Mouse (Mus musculus): ENCODE results near the gene Ids. TPM values are rescaled to one million over a fixed set of nuclear protein-coding genes. Genes with fewer than 3 reads are reported as not detected.

The Ids gene
- total and polyA plus RNA-seq, 2 experiments from 2014 or later = 2.0 to 16.7 TPM

- TF ChIP-seq EP300 (IDR thresholded peaks at IDR 0.05; ENCODE audit: low read depth) (no peak), CTCF (IDR thresholded peaks at IDR 0.05; ENCODE audit: low read depth) (no peak)
- WGBS = 80% methylated on average over 1 of the region's 1 CpGs
- H3K4me1 ChIP-seq (ENCODE audit: control insufficient read depth, insufficient read depth) = no peaks in the 10 kb centered on the region
- no peak for DNase-seq (ENCODE audit: low spot score)
- no peaks in the 10 kb centered on the region for H3K27me3 ChIP-seq (ENCODE audit: control insufficient read depth, insufficient read depth, low read length)
- H3K9me3 ChIP-seq (replicated peaks; ENCODE audit: control insufficient read depth, low read length) = no peaks in the 10 kb centered on the region
- H3K4me2 ChIP-seq (ENCODE audit: low read depth, low read length) = peak overlapping the region; percentile 60
- no peak overlapping the region; the same call in 1 of the 2 replicates for H3K9ac ChIP-seq (replicated peaks; ENCODE audit: low read depth, low read length)
- H3K27ac ChIP-seq (ENCODE audit: low read depth) = no peak overlapping the region
- H3K36me3 ChIP-seq (replicated peaks; ENCODE audit: control insufficient read depth, insufficient read depth, low read length) = no peaks in the 10 kb centered on the region; the same call in 1 of the 2 replicates
- peak overlapping the region; percentile 63 for H3K4me3 ChIP-seq (ENCODE audit: low read depth, low read length)
- no peak for ATAC-seq (ENCODE audit: insufficient read depth, low read depth)
These were observed 682 bp downstream of the Ids start for GRCm38 (mm10) chrX:70364202-70364601.

GRCm38 (mm10) chrX:70363446-70363845, 1.4 kb downstream of the Ids start:
- no peak for ATAC-seq (ENCODE audit: insufficient read depth, low read depth)
- Histone ChIP-seq H3K9ac (replicated peaks; ENCODE audit: low read depth, low read length) (no peak overlapping the region), H3K4me3 (ENCODE audit: low read depth, low read length) (no peak overlapping the region), H3K27me3 (ENCODE audit: control insufficient read depth, insufficient read depth, low read length) (no peaks in the 10 kb centered on the region), H3K4me1 (ENCODE audit: control insufficient read depth, insufficient read depth) (no peaks in the 10 kb centered on the region), H3K36me3 (replicated peaks; ENCODE audit: control insufficient read depth, insufficient read depth, low read length) (no peaks in the 10 kb centered on the region; the same call in 1 of the 2 replicates), H3K4me2 (ENCODE audit: low read depth, low read length) (no peak overlapping the region), H3K27ac (ENCODE audit: low read depth) (no peak overlapping the region), H3K9me3 (replicated peaks; ENCODE audit: control insufficient read depth, low read length) (no peaks in the 10 kb centered on the region)
- TF ChIP-seq EP300 (IDR thresholded peaks at IDR 0.05; ENCODE audit: low read depth) = no peak
- TF ChIP-seq CTCF (IDR thresholded peaks at IDR 0.05; ENCODE audit: low read depth) = no peak
- 59% methylated on average over 5 of the region's 5 CpGs for WGBS
- no peak for DNase-seq (ENCODE audit: low spot score)

GRCm38 (mm10) chrX:70362985-70363384, 1.9 kb downstream of the Ids start:
- TF ChIP-seq CTCF (IDR thresholded peaks at IDR 0.05; ENCODE audit: low read depth) (no peak), EP300 (IDR thresholded peaks at IDR 0.05; ENCODE audit: low read depth) (no peak)
- 77% methylated on average over 7 of the region's 7 CpGs for WGBS
- no peak overlapping the region for H3K4me2 ChIP-seq (ENCODE audit: low read depth, low read length)
- no peak overlapping the region for H3K4me3 ChIP-seq (ENCODE audit: low read depth, low read length)
- no peaks in the 10 kb centered on the region for H3K4me1 ChIP-seq (ENCODE audit: control insufficient read depth, insufficient read depth)
- no peaks in the 10 kb centered on the region for H3K9me3 ChIP-seq (replicated peaks; ENCODE audit: control insufficient read depth, low read length)
- no peak for ATAC-seq (ENCODE audit: insufficient read depth, low read depth)
- H3K27me3 ChIP-seq (ENCODE audit: control insufficient read depth, insufficient read depth, low read length) = no peaks in the 10 kb centered on the region
- DNase-seq (ENCODE audit: low spot score) = no peak
- no peak overlapping the region for H3K9ac ChIP-seq (replicated peaks; ENCODE audit: low read depth, low read length)
- H3K36me3 ChIP-seq (replicated peaks; ENCODE audit: control insufficient read depth, insufficient read depth, low read length) = peaks cover 2% of the 10 kb centered on the region; the same call in 1 of the 2 replicates
- no peak overlapping the region for H3K27ac ChIP-seq (ENCODE audit: low read depth)

GRCm38 (mm10) chrX:70330202-70330843, 34.6 kb downstream of the Ids start:
- ATAC-seq (ENCODE audit: insufficient read depth, low read depth) = peak; percentile 53; the same call in 1 of the 2 replicates
- no peak overlapping the region for H3K4me2 ChIP-seq (ENCODE audit: low read depth, low read length)
- peak; percentile 30 for DNase-seq (ENCODE audit: low spot score)
- TF ChIP-seq EP300 (IDR thresholded peaks at IDR 0.05; ENCODE audit: low read depth) (no peak), CTCF (IDR thresholded peaks at IDR 0.05; ENCODE audit: low read depth) (peak; percentile 75)
- no peak overlapping the region for H3K9ac ChIP-seq (replicated peaks; ENCODE audit: low read depth, low read length)
- 14% methylated on average over 6 of the region's 6 CpGs for WGBS
- H3K4me1 ChIP-seq (ENCODE audit: control insufficient read depth, insufficient read depth) = no peaks in the 10 kb centered on the region
- H3K36me3 ChIP-seq (replicated peaks; ENCODE audit: control insufficient read depth, insufficient read depth, low read length) = no peaks in the 10 kb centered on the region
- H3K27me3 ChIP-seq (ENCODE audit: control insufficient read depth, insufficient read depth, low read length) = no peaks in the 10 kb centered on the region
- H3K27ac ChIP-seq (ENCODE audit: low read depth) = no peak overlapping the region
- H3K4me3 ChIP-seq (ENCODE audit: low read depth, low read length) = no peak overlapping the region
- no peaks in the 10 kb centered on the region for H3K9me3 ChIP-seq (replicated peaks; ENCODE audit: control insufficient read depth, low read length)

GRCm38 (mm10) chrX:70328530-70329143, 36.2 kb downstream of the Ids start:
- H3K36me3 ChIP-seq (replicated peaks; ENCODE audit: control insufficient read depth, insufficient read depth, low read length) = no peaks in the 10 kb centered on the region
- H3K4me3 ChIP-seq (ENCODE audit: low read depth, low read length) = no peak overlapping the region
- no peak overlapping the region for H3K4me2 ChIP-seq (ENCODE audit: low read depth, low read length)
- WGBS = 52% methylated on average over 2 of the region's 2 CpGs
- no peak overlapping the region for H3K27ac ChIP-seq (ENCODE audit: low read depth)
- H3K4me1 ChIP-seq (ENCODE audit: control insufficient read depth, insufficient read depth) = no peaks in the 10 kb centered on the region
- H3K27me3 ChIP-seq (ENCODE audit: control insufficient read depth, insufficient read depth, low read length) = no peaks in the 10 kb centered on the region
- H3K9me3 ChIP-seq (replicated peaks; ENCODE audit: control insufficient read depth, low read length) = no peaks in the 10 kb centered on the region
- ATAC-seq (ENCODE audit: insufficient read depth, low read depth) (no peak), DNase-seq (ENCODE audit: low spot score) (no peak)
- TF ChIP-seq CTCF (IDR thresholded peaks at IDR 0.05; ENCODE audit: low read depth) (no peak), EP300 (IDR thresholded peaks at IDR 0.05; ENCODE audit: low read depth) (no peak)
- H3K9ac ChIP-seq (replicated peaks; ENCODE audit: low read depth, low read length) = no peak overlapping the region

All from heart, postnatal 0 days (tissue).